In genomic region chr10:53629247-53629917, GRCm38 (mm10) we compare ENCODE assay signal across 8 mouse cellular contexts. TPM values are rescaled to one million over a fixed set of nuclear protein-coding genes. Genes with fewer than 3 reads are reported as not detected.
A peak's percentile ranks its signal among the peaks of the same experiment; 100 is the strongest.
DNase-seq lines count a peak whose midpoint lies in the region; ATAC-seq and TF ChIP-seq lines count a peak whose summit lies in the region.

No protein-coding gene starts in this region.

- peaks cover 14% of the 10 kb centered on the region for H3K36me3 ChIP-seq in heart, embryonic 12.5 days
- no peaks in the 10 kb centered on the region for H3K36me3 ChIP-seq in kidney, postnatal 0 days (ENCODE audit: insufficient read depth, low read length)
- H3K36me3 ChIP-seq in liver, embryonic 11.5 days (ENCODE audit: control insufficient read depth, insufficient read depth, low read length) = peaks cover 4% of the 10 kb centered on the region
- H3K36me3 ChIP-seq in stomach, embryonic 14.5 days (ENCODE audit: control insufficient read depth, insufficient read depth, low read length) = 0 out of 2 replicates have a peak, but pooled peaks cover 3% of the 10 kb centered on the region

- H3K27ac ChIP-seq in heart, embryonic 12.5 days (ENCODE audit: poor library complexity, severe bottlenecking) = peak overlapping the region; percentile 94
- H3K27ac ChIP-seq in kidney, postnatal 0 days = peak overlapping the region; percentile 97
- peak overlapping the region; percentile 93 for H3K27ac ChIP-seq in liver, embryonic 11.5 days (ENCODE audit: low read depth, low read length)
- H3K27ac ChIP-seq in stomach, embryonic 14.5 days (ENCODE audit: low read length) = peak overlapping the region; percentile 94

- peak overlapping the region; percentile 96 for H3K9ac ChIP-seq in heart, embryonic 12.5 days
- peak overlapping the region; percentile 88 for H3K9ac ChIP-seq in kidney, postnatal 0 days (ENCODE audit: low read depth, low read length)
- peak overlapping the region; percentile 86 for H3K9ac ChIP-seq in liver, embryonic 11.5 days (ENCODE audit: low read depth, low read length)
- H3K9ac ChIP-seq in stomach, embryonic 14.5 days (replicated peaks; ENCODE audit: low read depth, low read length) = peak overlapping the region; percentile 81

- DNase-seq in B cell, adult 2 months = peak; percentile 96
- peak; percentile 97 for DNase-seq in brain, adult 2 months (ENCODE audit: low read depth, low spot score)
- DNase-seq in kidney, postnatal 0 days (ENCODE audit: low spot score) = peak; percentile 92
- DNase-seq in liver, embryonic 11.5 days (ENCODE audit: low spot score) = peak; percentile 89
- DNase-seq in naive thymus-derived CD4-positive, alpha-beta T cell, adult 2 months (ENCODE audit: low read depth) = peak; percentile 96

- WGBS in heart, embryonic 12.5 days = under 1% methylated on average over 67 of the region's 67 CpGs
- WGBS in kidney, postnatal 0 days = under 1% methylated on average over 67 of the region's 67 CpGs
- under 1% methylated on average over 67 of the region's 67 CpGs for WGBS in liver, embryonic 11.5 days
- under 1% methylated on average over 67 of the region's 67 CpGs for WGBS in stomach, embryonic 14.5 days

- H3K9me3 ChIP-seq in heart, embryonic 12.5 days (replicated peaks) = no peaks in the 10 kb centered on the region
- H3K9me3 ChIP-seq in kidney, postnatal 0 days (replicated peaks; ENCODE audit: low read length) = no peaks in the 10 kb centered on the region
- no peaks in the 10 kb centered on the region for H3K9me3 ChIP-seq in liver, embryonic 11.5 days (ENCODE audit: control insufficient read depth, low read length)
- H3K9me3 ChIP-seq in stomach, embryonic 14.5 days (ENCODE audit: control insufficient read depth, low read depth, low read length) = no peaks in the 10 kb centered on the region

- ATAC-seq in erythroblast, adult 5-6 weeks (replicated peaks; ENCODE audit: low FRiP score, poor library complexity, severe bottlenecking) = peak; percentile 85
- peak; percentile 86 for ATAC-seq in heart, embryonic 12.5 days (ENCODE audit: insufficient number of reproducible peaks, low FRiP score)
- ATAC-seq in kidney, postnatal 0 days (replicated peaks; ENCODE audit: low FRiP score, low read depth) = peak; percentile 81
- ATAC-seq in liver, embryonic 11.5 days (replicated peaks; ENCODE audit: low FRiP score) = peak; percentile 81
- ATAC-seq in stomach, embryonic 14.5 days (ENCODE audit: insufficient number of reproducible peaks, insufficient read depth, low FRiP score, low read depth) = peak; percentile 75

- H3K27me3 ChIP-seq in heart, embryonic 12.5 days (replicated peaks) = no peaks in the 10 kb centered on the region
- H3K27me3 ChIP-seq in kidney, postnatal 0 days (ENCODE audit: insufficient read depth, low read length) = no peaks in the 10 kb centered on the region
- H3K27me3 ChIP-seq in liver, embryonic 11.5 days (replicated peaks; ENCODE audit: control insufficient read depth, insufficient read depth, low read length) = no peaks in the 10 kb centered on the region
- H3K27me3 ChIP-seq in stomach, embryonic 14.5 days (ENCODE audit: control insufficient read depth, insufficient read depth, low read length) = no peaks in the 10 kb centered on the region

- H3K4me2 ChIP-seq in heart, embryonic 12.5 days = peak overlapping the region; percentile 61
- H3K4me2 ChIP-seq in kidney, postnatal 0 days (ENCODE audit: low read length) = peak overlapping the region; percentile 64
- H3K4me2 ChIP-seq in liver, embryonic 11.5 days = peak overlapping the region; percentile 68
- peak overlapping the region; percentile 45 for H3K4me2 ChIP-seq in stomach, embryonic 14.5 days (replicated peaks; ENCODE audit: low read depth, low read length)

- H3K4me1 ChIP-seq in heart, embryonic 12.5 days (replicated peaks) = peaks cover 5% of the 10 kb centered on the region
- no peaks in the 10 kb centered on the region for H3K4me1 ChIP-seq in kidney, postnatal 0 days (replicated peaks; ENCODE audit: insufficient read depth, low read length)
- H3K4me1 ChIP-seq in liver, embryonic 11.5 days (replicated peaks; ENCODE audit: control insufficient read depth, insufficient read depth, low read length) = 0 out of 2 replicates have a peak, but pooled peaks cover 2% of the 10 kb centered on the region
- H3K4me1 ChIP-seq in stomach, embryonic 14.5 days (ENCODE audit: control insufficient read depth, insufficient read depth, low read length) = peaks cover 7% of the 10 kb centered on the region; the same call in 1 of the 2 replicates

- peak overlapping the region; percentile 82 for H3K4me3 ChIP-seq in heart, embryonic 12.5 days
- H3K4me3 ChIP-seq in kidney, postnatal 0 days (replicated peaks; ENCODE audit: low read depth, low read length) = peak overlapping the region; percentile 82
- peak overlapping the region; percentile 79 for H3K4me3 ChIP-seq in liver, embryonic 11.5 days (ENCODE audit: low read depth, low read length)
- peak overlapping the region; percentile 83 for H3K4me3 ChIP-seq in stomach, embryonic 14.5 days (ENCODE audit: low read depth, low read length)

- TF ChIP-seq CTCF in kidney, postnatal 0 days (IDR thresholded peaks at IDR 0.05; ENCODE audit: low read depth) = peak; percentile 65

RNA-seq across cellular contexts. Expression of gene Mcm9, which starts 0.9 kb away (rescaled TPM):
- 8.8 and 15.4 TPM in 2 replicates for total RNA-seq in erythroblast, adult 5-6 weeks (2015; ENCODE audit: low replicate concordance)
- total RNA-seq in erythroblast, adult 5-6 weeks (2017; ENCODE audit: low replicate concordance) = 14.9 and 49.1 TPM in 2 replicates
- 11.6 and 14.1 TPM in 2 replicates for polyA plus RNA-seq in heart, embryonic 12.5 days (2016; fragmentation: Nextera tagmentation; extraction: Ambion mirVana)
- 7.9 and 8.9 TPM in 2 replicates for polyA plus RNA-seq in kidney, postnatal 0 days (2015; fragmentation: Nextera tagmentation; extraction: Ambion mirVana)
- polyA plus RNA-seq in liver, embryonic 11.5 days (2014; fragmentation: Nextera tagmentation; extraction: Ambion mirVana) = 9.1 and 9.2 TPM in 2 replicates
- polyA plus RNA-seq in stomach, embryonic 14.5 days (2014; fragmentation: Nextera tagmentation; extraction: Ambion mirVana) = 16.1 and 16.7 TPM in 2 replicates

RNA-seq across cellular contexts. Expression of gene Asf1a, which starts 32.8 kb away (rescaled TPM):
- total RNA-seq in erythroblast, adult 5-6 weeks (2015; ENCODE audit: low replicate concordance) = 31.1 and 50.2 TPM in 2 replicates
- 21.5 and 33.2 TPM in 2 replicates for total RNA-seq in erythroblast, adult 5-6 weeks (2017; ENCODE audit: low replicate concordance)
- polyA plus RNA-seq in heart, embryonic 12.5 days (2016; fragmentation: Nextera tagmentation; extraction: Ambion mirVana) = 80.7 and 80.8 TPM in 2 replicates
- 122 and 126 TPM in 2 replicates for polyA plus RNA-seq in kidney, postnatal 0 days (2015; fragmentation: Nextera tagmentation; extraction: Ambion mirVana)
- 172 and 175 TPM in 2 replicates for polyA plus RNA-seq in liver, embryonic 11.5 days (2014; fragmentation: Nextera tagmentation; extraction: Ambion mirVana)
- polyA plus RNA-seq in stomach, embryonic 14.5 days (2014; fragmentation: Nextera tagmentation; extraction: Ambion mirVana) = 119 and 123 TPM in 2 replicates

Comparison
In these comparisons a context has a peak if more than half of its experiments do, and no peak if none do; other contexts are left out.
1. Peak in every context shown above with its lines: DNase-seq, ATAC-seq, H3K4me3 ChIP-seq and H3K27ac ChIP-seq.